Mouse (Mus musculus) small intestine, adult 2 months (tissue): ENCODE results near the gene Prpf18. TPM values are rescaled to one million over a fixed set of nuclear protein-coding genes. Genes with fewer than 3 reads are reported as not detected.
"Not testable (repeated sequence)": the region's sequence is repeated elsewhere in the genome, so short reads cannot be mapped to it uniquely, and the experiment has no call there.

Source experiments
- H3K27ac ChIP-seq: fragments of 200-500 bp; 2 replicates; pipeline ENCODE4 v1.5.1; 2012; ENCODE audit warnings: low read depth, low read length, control low read depth, inconsistent platforms; ENCODE audit not compliant: insufficient read depth
- H3K27me3 ChIP-seq: fragments of 200-500 bp; 2 replicates; pipeline ENCODE4 v1.6.1; 2012; ENCODE audit warnings: mild to moderate bottlenecking, moderate library complexity, low read length, inconsistent platforms; ENCODE audit not compliant: control insufficient read depth, insufficient read depth
- H3K36me3 ChIP-seq: fragments of 200-500 bp; 2 replicates; pipeline ENCODE4 v1.6.1; 2012; ENCODE audit warnings: mild to moderate bottlenecking, low read length, control low read depth, inconsistent platforms; ENCODE audit not compliant: control insufficient read depth, insufficient read depth
- H3K4me1 ChIP-seq: fragments of 200-500 bp; 2 replicates; pipeline ENCODE4 v1.6.1; 2012; ENCODE audit warnings: low read length, inconsistent platforms, mixed read lengths; ENCODE audit not compliant: control insufficient read depth, insufficient read depth, insufficient read length
- H3K4me3 ChIP-seq: fragments of 200-500 bp; 2 replicates; pipeline ENCODE4 v1.5.1; 2012; ENCODE audit warnings: low read depth, mild to moderate bottlenecking, control low read depth, inconsistent platforms, low read length, moderate library complexity
- CTCF ChIP-seq: fragments of 200-500 bp; IDR thresholded peaks from 2 replicates; pipeline ENCODE4 v1.5.1; 2012; ENCODE audit warnings: low read depth, mild to moderate bottlenecking, control low read depth, inconsistent platforms, low read length, moderate library complexity, mixed read lengths; ENCODE audit not compliant: insufficient replicate concordance, insufficient read length; ENCODE audit errors: extremely low read depth
- POLR2A ChIP-seq: fragments of 200-500 bp; IDR thresholded peaks from 2 replicates; pipeline ENCODE4 v1.6.1; 2012; ENCODE audit warnings: low read depth, mild to moderate bottlenecking, control low read depth, inconsistent platforms, low read length, moderate library complexity
- WGBS: fragments of 180-500 bp; shearing (Covaris S2); methylation state at CpG from one replicate; pipeline ENCODE4 v1.1.7; 2018; 5-methylcytosine and 5-hydroxymethylcytosine counted together
- polyA plus RNA-seq: library from polyadenylated mRNA; depleted of rRNA; stranded (reverse); fragments of >200 nt; gene quantifications from 2 replicates; pipeline ENCODE4 v1.2.3, GENCODE M21; 2012

The Prpf18 gene
- polyA plus RNA-seq, 1 experiment = 3.5 TPM

DNA sequence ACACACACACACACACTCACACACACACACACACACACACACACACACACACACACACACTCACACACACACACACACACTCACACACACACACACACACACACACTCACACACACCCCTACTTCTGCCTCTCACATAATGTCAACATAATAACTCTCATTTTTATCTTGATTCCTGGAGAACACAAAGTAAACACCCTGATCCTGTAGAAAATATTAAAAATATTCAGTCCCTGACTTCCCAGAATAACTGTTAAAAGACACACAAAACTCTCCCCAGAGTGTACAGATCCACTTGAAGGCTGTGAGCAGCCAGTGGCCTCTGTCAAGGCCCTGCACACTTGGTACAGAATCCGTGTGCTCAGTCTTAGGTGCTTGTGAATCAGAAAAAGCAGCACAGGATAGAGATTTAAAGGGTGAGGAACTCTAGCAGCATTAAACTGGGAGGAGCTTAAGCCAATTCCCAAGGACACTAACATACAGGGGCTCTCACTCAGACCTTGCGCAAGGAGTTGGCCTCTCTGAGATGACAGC, 36.8 kb downstream of the Prpf18 start:
- TF ChIP-seq POLR2A (no peak), CTCF (no peak)

DNA sequence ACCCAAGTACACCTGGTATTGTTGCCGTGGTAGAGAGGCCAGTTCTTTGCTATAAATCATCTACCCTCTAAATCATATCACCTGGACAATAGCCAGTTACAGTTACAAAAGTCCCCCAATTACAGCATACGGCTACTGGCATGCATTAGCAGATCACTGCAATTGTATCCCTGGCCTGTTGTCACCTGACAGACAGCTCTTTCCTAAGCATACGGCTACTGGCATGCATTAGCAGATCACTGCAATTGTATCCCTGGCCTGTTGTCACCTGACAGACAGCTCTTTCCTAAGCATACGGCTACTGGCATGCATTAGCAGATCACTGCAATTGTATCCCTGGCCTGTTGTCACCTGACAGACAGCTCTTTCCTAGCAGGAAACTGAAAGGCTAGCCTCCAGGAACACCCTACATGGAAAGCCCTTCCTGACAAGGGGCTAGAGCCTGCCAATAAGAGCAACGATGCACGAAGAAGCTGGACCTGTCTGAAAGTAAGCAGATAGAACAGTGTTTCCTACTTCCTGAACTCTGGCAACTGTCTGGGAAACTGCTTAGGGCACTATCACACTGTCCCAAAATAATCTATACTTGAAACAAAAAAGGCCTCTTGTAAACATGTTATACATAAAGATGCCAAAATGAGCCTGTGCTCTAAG, 37.5 kb downstream of the Prpf18 start:
- not testable (repeated sequence) for H3K4me1 ChIP-seq, H3K36me3 ChIP-seq
- 28% methylated on average over 6 of the region's 6 CpGs for WGBS

More for the DNA sequence above, 36.8 kb downstream of the Prpf18 start:
- Histone ChIP-seq H3K27me3 (no peaks in the 10 kb centered on the region), H3K36me3 (peaks cover 10% of the 10 kb centered on the region), H3K27ac (no peak overlapping the region), H3K4me1 (no peaks in the 10 kb centered on the region), H3K4me3 (no peak overlapping the region)
- WGBS = 87% methylated on average over 2 of the region's 2 CpGs

DNA sequence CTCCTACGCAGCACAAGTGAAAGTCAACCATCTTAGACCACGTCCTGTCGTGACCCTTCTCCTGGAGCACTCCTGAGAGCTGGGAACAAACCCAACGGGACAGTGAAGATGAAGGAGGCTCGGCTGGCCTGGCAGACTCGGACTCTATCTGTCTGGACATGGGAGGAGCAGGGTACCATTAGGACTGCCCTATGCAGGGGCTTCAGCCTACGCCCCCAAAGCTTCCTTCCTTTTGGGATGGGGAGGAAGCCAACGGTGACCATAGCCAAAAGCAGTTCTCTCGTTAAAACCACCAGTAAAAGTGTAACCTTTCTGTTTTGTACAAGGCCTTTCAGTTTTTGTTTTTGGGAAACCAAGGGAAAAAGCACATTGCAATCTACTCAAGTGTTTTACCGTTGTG, 40.2 kb downstream of the Prpf18 start:
- WGBS = 82% methylated on average over 10 of the region's 10 CpGs
- TF ChIP-seq CTCF (no peak), POLR2A (no peak)
- no peaks in the 10 kb centered on the region for H3K4me1 ChIP-seq
- no peaks in the 10 kb centered on the region for H3K27me3 ChIP-seq
- no peak overlapping the region for H3K4me3 ChIP-seq
- no peak overlapping the region for H3K27ac ChIP-seq
- H3K36me3 ChIP-seq = peaks cover 12% of the 10 kb centered on the region

More for the DNA sequence above, 37.5 kb downstream of the Prpf18 start:
- H3K27me3 ChIP-seq, H3K4me3 ChIP-seq, H3K27ac ChIP-seq: not testable (repeated sequence)

DNA sequence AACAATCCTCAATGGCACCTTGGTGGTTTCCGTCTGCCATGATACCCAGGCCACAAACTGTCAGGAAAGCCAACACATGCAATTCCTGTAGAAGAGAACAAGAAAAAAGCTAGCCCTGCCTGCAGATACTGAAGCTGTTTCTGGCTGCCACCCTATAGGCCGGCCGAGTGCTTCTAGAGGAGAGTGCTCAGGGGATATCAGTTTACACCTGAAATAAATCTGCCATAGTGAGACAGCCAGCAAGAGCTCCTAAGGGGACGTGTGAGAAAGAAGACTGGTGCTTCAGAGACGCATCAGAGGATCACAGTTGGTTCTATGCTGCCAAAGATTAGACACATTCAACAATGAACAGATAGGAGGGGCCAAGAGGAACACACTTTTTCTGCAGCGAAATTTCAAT, 40.6 kb downstream of the Prpf18 start:
- H3K36me3 ChIP-seq = peaks cover 16% of the 10 kb centered on the region
- H3K27ac ChIP-seq = no peak overlapping the region
- no peak overlapping the region for H3K4me3 ChIP-seq
- H3K27me3 ChIP-seq = no peaks in the 10 kb centered on the region
- TF ChIP-seq POLR2A (no peak), CTCF (no peak)
- WGBS = 83% methylated on average over 6 of the region's 6 CpGs
- no peaks in the 10 kb centered on the region for H3K4me1 ChIP-seq

GRCm38 (mm10) chr2:4609433-4609832, 42.5 kb downstream of the Prpf18 start:
- Histone ChIP-seq H3K4me1 (no peaks in the 10 kb centered on the region), H3K27me3 (no peaks in the 10 kb centered on the region), H3K4me3 (no peak overlapping the region), H3K36me3 (peaks cover 16% of the 10 kb centered on the region), H3K27ac (no peak overlapping the region)
- 84% methylated on average over 10 of the region's 10 CpGs for WGBS
- no peak for TF ChIP-seq POLR2A
- no peak for TF ChIP-seq CTCF

DNA sequence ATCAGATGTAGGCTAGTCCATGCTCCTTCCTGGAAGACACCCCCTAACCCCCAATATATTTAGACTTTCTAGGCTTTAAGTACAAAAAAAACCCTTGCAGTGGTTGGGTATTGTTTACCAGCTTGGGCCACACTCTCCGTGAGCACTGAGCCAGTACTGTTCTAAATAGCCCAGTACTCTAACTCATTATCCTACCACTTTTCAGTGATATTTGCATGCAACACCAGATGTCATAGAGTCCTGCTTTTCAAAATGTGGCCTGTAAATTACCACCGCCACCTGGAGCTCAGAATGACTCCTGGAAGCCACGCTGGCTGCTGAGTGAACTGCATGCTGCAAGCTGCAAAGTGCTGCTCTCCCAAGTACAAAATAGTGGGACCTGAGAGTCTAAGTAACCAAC, 43.7 kb downstream of the Prpf18 start:
- H3K4me3 ChIP-seq = no peak overlapping the region
- no peaks in the 10 kb centered on the region for H3K27me3 ChIP-seq
- H3K27ac ChIP-seq = no peak overlapping the region
- 89% methylated on average over 3 of the region's 3 CpGs for WGBS
- TF ChIP-seq POLR2A = no peak
- TF ChIP-seq CTCF = no peak
- H3K36me3 ChIP-seq = peaks cover 22% of the 10 kb centered on the region
- H3K4me1 ChIP-seq = no peaks in the 10 kb centered on the region

DNA sequence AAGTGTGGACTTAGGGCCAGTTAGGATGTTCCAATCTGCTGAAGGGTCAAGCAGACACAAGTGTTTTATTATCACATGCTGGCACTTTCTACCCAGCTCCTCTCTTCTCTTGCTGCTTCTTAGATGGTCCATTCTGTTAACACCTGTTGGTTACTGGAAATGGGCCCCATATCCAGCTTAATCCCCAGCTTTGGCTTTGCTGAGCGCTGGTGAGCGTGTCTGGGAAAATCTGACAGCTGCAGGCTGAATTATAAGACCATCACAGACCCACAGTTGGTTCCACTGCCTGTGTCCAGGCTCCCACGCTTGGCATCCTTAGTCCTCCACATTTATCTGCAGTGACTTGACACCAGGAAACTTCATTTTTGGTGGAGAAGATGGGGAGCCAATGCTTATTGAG, 45.4 kb downstream of the Prpf18 start:
- H3K27me3 ChIP-seq = no peaks in the 10 kb centered on the region
- no peak for TF ChIP-seq CTCF
- H3K4me1 ChIP-seq = no peaks in the 10 kb centered on the region
- no peak overlapping the region for H3K4me3 ChIP-seq
- 96% methylated on average over 3 of the region's 3 CpGs for WGBS
- H3K36me3 ChIP-seq = peaks cover 16% of the 10 kb centered on the region
- H3K27ac ChIP-seq = no peak overlapping the region
